Mouse (Mus musculus) gastrocnemius, adult 8-10 months (tissue): ENCODE data around the gene Zdhhc13. TPM values are rescaled to one million over a fixed set of nuclear protein-coding genes. Genes with fewer than 3 reads are reported as not detected.

Experiments
- DNase-seq, 2 experiments: peaks; one replicate each; pipeline ENCODE4 v3.0.0; 2022; ENCODE audit warnings: low spot score in 2 of 2
- total RNA-seq, 4 experiments: library from RNA; stranded (reverse); gene quantifications; 2 replicates each; pipeline ENCODE4 v1.2.4; 2022

Gene Zdhhc13
- total RNA-seq, 4 experiments from 2014 or later: 2.9 to 4.6 (median 3.6) TPM

DNA sequence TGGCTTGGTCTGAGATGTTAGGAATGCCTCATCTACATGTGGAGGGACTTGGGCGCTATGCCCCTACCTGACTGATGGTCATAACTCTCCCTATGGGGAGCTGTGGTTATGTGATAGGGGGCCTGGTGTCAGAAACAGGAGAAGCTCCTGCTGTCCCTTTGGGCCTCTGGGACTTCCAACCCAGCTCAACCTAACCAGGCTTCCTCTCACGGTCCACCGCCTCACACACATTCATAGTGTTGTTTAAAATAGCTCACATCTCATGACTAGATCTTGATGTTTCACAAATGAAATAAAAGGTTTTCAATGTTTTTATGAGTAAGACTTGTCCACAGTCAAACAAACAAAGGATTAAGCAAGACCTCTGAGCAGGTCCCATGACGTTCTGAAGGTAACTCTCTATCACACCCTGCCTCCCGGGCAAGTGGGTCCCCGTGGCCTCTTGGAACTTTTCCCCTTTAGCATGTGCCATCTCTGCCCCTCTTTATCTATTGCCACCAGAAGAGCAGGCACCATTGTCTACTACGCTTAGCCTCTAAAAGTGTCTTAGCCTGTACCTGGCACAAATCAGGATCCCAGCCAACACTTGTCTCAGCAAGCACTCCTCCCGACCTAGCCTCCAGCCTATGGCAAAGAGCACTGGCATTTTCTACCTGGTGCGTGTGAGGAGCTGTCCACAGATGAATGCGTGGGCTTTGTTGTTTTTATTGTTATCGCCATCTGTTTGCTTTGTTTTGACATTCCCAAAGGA lies 3.9 kb upstream of the Zdhhc13 start:
- no peak for DNase-seq

DNA sequence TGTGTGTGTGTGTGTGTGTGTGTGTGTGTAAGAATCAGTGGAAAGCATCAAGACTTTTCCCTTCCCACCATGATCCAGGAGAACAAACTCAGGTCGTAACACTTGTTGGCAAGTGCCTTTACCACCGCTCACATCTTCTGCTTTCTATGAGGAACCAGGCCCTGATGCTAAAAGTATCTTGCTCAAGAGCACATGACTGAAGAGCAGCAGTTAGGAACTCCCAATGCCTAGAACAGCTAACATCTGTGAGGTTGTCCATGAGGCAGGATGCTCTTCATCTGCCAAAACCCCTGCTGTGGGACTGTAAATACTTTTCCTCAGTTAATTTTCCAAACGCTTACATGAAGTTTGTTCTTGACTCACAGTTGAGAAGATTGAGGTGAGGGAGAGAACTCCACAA lies 455 bp upstream of the Zdhhc13 start:
- no peak for DNase-seq

DNA sequence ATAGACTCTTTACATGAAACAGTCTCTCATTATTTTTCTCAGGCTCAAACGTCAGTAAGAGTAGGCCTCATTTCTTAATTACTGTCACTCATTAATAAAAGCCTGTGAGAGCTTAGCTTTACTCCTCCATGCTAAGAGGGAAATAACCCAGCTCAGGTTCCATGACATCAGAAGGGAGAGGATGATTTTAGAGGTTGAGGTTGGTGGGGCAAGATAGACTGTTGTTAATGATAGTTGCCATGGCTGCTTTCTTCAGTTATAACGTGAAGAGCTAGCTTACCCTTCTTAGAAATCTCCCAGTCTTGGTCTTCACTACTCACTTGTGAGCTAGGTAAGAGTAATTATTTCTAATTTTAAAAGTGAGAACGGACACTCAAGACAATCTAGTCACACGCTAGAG lies 1.3 kb downstream of the Zdhhc13 start:
- DNase-seq: no peak

DNA sequence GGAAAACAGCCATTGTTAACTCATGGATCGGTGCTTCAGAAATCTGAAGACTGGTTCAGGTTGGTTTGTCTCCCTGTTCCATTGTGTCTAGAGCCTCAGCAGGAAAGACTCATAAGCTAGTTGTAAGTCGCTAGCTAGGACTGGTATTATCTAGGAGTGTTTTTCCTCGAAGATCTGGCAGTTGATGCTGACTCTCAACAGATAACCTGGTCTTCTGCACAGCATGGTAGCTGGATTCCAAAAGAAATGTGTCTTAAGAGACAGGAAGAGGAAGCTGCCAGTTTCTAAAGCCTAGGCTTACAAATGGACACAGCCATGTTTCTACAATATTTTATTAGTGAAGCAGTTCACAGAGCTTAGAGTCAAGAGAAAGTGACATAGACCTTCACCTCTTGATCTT lies 2.6 kb downstream of the Zdhhc13 start:
- no peak for DNase-seq

DNA sequence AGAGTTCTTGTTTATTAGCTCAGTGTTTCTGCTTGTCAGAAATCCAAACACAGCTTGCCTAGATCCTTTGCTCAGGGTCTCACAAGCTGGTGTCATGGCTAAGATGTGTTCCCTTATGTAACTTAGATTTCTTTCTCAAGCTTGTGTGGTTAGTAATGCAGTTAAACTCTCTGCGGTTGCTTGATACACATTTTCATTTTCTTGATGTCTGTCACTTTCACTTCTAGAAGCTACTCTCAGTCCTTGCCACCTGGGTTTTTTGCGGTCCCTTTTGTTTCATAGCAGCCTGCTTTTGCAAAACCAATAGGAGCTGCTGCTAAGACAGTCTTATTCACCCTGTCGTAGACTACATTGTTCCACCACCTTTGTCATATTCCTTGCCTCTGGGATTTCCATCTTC lies 6.3 kb downstream of the Zdhhc13 start:
- no peak for DNase-seq

DNA sequence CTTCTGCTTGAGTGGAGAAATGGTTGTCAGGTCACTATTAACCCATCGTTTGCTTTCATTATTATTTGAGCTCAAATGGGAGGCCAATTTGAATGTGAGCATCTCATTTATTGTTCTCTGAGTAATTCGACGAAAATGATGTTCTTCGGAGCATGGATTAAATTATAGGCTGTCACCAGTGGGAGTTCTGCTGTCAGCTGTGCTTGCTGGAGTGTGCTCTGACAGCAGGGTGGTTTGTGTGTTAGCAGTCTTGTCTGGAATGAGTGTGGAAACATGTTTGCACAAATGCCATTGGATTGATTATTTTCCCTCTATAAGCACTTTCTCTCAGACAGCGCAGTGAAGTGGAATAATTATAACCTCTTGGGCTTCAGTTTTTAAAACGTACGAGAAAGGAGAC lies 14.6 kb downstream of the Zdhhc13 start:
- no peak for DNase-seq

DNA sequence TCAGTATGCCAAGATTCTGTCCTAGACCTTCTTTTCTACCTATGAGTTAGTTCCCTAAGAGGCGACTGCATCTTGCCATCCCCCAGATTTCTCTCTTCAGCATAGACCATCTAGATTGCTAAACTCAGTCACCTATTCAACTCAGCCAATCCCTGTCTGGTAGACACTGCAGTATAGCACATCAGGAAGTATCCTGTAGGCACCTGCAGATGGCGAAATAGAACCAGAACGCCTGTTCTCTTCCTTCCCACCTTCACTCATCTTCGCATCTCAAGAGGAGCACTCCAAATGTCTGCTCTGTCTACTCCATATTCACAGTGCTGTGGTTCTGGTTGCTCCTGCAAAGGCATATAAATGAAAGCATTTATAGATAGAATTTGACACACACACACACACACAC lies 17.8 kb downstream of the Zdhhc13 start:
- DNase-seq: no peak

DNA sequence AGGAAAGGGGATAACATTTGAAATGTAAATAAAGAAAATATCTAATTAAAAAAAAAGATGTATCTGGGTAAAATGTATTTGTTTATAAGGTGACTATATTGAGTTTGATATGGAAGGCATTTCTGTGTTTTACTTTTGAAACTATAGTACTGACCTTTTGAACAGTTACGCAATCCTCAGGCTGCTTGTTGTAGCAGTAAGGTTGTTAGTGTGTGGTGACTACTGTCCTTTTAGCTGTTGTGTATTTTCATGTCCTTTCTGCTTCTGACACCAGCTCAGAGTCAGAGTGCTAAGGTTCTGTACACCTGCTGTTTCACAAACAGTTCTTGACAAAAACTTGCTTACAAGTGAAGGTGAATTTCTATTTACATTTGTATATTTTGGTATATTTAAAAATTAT lies 21.8 kb downstream of the Zdhhc13 start:
- DNase-seq: no peak

DNA sequence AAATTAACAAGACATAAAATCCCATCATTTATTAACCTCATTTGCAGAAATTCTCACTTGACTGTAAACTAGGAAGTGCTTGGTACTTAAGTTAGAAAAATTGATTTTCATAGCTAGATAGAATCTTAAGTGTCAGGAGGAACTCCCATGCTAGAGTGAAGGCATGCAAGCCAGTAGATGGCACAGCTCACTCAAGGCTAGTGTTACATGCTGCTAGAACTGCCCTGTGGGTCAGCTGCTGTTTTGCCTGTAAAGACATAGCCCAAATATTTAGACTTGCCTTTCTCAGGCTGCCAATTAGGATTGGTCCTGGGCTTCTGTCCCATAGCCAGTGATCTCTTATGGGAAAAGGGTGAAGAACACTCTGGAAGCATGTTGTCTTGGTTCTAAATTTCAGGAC lies 23.6 kb downstream of the Zdhhc13 start:
- no peak for DNase-seq

DNA sequence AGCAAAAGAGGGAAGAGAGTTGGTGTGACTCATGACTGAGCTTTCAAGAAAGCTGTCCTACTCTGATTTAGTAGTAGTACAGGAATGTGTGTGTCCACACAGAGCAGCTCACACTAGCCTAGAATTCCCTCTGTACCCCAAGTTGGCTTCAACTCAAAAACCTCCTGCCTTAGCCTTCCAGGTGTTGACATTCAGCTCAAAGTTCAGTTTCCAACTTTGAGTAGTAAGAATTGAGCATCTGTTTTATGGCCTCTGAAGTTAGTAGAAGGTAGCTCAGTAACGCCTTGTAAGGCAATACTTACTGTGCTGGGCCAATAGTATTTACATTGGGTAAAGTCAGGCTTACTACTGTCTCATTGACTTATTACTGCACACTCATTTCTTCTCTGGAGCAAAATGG lies 24.8 kb downstream of the Zdhhc13 start:
- DNase-seq: no peak

DNA sequence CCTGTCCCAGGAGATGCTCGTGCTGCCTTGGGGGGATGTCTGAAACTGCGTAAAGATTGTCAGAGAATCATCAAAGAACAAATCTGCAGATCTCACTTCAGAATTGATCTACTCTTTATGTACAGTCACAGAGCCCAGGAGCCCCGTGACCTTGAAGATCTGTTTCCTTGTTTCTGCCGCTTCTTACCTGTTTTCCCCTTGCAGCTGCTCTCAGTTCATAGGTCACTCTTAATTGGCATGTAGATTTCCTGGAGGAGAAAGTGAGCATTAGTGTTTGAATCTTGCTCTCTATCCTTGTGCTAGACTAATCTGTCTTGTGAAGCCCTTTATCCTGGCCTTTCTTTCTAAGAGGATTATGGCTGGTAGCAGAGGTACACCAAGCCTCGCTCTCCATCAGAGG lies 32.9 kb downstream of the Zdhhc13 start:
- DNase-seq: no peak

DNA sequence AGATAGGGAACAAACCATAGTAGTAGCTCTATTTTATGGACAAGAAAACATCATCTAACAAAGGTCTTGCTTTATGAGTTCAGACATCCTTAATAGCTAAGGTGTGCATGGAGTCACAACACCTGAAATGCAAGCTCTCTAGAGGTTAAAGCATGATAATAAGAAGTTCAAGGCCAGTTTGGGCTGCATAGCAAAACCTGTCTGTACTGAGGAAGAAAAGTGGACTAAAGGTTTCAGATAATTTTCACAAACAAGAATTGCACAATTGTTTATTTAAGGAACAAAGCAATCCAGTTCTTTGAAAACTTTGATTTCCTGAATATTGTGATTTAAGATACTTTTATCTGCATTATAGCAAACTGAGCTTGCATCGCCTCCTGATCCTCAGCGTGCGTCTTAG lies 34.8 kb downstream of the Zdhhc13 start:
- DNase-seq: no peak

DNA sequence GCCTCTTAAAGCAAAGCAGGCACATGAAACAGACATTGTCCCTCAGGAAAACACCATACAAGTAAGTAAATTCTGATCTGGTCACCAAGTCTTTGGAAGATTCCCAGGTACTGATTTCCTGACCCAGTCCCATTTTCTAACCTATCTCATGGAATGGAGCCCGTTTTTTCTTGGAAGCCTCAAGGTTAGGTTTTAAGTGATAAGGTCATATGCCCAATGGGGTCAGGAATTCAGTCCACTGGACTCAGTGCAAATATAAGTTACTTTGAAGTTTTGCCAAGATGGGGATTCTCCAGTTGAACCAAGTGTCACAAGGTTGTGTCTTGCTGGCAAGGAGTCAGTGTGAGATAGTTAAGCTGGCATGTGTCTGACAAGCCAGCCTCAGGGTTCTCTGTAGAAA lies 35.9 kb downstream of the Zdhhc13 start:
- no peak for DNase-seq

DNA sequence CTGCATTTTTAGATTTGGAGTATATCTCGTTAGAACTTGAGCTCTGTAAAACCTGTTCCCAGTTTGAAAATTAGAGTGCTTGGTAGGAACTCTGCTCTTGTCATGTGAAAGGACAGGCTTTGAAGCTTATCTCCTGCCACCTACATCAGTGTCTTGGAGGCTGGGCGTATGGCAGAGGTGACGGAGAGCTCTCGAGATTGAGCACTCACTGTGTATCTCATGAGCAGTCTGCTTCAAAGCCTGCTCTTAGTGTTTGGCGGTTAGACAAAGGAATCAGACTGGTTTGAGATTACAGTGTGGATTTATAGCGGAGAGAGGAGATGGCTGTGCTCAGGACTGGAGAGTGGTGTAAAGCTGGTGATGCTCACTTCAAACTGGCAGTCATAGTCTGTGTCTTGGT lies 36.4 kb downstream of the Zdhhc13 start:
- no peak for DNase-seq

DNA sequence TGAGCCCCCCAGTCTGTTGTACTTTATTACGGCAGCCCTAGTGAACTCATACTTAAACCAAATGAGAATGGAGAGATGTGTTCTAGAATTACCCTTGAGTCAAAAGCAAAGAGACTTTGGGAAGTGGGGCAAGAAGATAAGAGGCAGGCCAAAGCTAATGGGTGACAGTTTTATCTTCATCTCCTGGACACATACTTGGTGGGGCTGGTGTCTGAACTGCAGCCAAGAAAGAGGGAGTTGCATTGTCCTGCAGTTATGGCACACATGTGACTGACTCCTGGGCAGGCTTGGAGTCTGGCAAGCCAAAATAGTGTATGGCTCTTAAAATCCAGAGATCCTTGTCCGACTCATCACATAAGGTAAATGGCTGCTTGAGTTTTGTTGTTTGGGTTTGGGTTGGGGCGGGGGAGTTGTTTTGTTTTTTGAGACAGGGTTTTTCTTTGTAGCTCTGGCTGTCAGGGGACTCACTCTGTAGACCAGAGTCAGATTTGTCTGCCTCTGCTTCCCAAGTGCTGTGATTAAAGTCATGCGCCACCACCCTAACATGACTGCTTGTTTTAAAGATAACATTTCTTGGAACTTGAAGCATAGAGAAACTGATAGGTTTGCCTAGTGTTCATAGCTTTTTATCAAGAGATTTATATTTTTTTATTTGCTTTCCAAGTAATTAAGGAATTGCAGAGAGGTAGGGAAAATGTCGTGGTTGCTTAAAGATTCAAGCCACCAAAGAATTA lies 40.5 kb downstream of the Zdhhc13 start:
- no peak for DNase-seq

DNA sequence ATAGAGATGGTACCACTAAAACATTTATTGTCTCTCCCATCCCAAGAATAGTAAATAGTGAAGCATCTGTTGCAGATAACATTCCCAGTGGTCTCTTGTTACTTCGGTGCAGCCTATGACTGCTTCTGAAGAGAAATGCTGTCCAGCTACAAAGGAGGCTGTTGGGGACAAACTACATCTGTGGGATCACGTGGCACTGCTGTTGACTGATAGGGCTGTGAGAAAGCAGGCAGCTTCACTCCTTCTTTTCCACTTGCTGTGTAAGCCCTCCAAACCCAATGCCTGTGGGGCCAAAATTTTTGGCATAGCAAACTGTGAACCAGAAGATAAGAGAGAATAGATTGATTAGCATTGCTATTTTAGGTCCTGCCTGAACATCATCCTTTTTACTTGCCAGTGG lies 41.6 kb downstream of the Zdhhc13 start:
- DNase-seq: no peak

DNA sequence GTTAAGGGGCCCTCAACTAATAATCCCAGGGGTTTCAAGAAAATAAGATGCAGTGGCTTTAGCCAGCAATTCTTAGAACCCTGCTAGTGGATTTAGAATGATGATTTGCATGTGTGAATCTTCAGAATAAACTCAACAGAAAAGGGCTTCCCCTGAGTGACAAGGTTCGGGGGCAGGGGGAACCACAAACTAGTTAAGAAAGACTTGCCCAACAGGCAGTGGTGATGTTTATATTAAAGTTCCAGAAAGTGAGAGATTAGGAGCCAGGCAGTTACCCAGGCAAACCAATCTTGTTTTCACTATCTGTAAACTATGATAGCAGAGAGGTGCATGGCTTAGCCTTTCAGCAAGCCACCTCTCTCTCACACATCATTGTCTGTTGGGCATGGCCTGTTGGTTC lies 43.9 kb downstream of the Zdhhc13 start:
- DNase-seq: no peak

DNA sequence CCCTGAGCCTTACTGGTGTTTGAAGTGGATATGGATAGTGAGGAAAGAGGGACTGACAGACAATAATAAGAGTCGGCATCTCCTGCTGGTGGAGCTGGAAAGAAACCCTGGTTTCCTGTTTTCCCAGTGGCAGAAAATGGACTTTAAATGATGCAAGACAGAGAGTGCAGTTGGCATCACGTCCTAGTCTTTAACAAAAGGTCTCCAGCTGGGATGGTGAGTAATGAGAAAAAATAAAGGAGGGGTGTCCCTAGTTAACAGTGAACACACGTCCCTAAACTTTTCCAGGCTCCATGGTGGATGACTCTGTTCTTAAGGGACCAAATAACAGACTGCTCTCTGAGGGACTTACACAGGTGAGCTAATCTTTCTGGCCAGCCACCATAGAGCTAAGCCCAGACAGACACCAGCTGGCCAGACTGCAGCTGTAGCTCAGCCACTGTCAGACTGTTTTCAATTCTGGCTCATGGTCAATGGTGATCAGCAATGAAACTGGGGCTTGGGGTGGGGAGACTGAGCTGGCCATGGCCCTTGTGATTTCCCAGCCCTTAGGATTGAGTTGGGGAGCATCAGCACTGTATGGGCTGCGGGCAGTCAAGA lies 45.7 kb downstream of the Zdhhc13 start:
- DNase-seq: no peak

DNA sequence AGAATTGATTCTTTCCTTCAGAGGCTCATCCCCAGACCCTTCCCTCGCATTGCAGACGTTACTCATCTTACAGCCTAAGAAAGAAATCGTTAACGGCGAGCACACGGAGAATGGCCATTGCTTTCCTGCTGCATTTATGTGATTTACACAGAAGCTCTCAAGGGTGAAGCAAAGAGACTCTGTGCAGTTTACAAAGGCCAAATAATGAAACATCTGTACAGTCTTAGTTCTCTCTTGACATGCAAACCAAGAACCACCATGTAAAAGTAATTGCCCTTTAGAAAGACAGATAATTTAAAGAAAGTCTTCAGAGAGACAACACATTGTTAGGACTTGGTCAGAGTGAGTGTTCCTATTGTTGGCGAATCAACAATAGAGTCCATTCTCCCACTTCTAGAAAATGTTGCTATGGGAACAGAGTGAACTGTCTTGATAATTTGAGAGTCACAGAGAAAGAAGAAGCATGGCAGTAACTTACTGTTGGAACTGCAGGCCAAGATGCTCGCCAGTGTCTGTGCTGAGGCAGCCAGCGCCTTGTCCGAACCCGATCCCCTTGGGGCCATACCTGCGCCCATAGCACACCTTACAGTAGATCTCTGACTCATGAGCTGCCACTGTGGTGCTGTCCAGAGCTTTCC lies 46.3 kb downstream of the Zdhhc13 start:
- DNase-seq: no peak

DNA sequence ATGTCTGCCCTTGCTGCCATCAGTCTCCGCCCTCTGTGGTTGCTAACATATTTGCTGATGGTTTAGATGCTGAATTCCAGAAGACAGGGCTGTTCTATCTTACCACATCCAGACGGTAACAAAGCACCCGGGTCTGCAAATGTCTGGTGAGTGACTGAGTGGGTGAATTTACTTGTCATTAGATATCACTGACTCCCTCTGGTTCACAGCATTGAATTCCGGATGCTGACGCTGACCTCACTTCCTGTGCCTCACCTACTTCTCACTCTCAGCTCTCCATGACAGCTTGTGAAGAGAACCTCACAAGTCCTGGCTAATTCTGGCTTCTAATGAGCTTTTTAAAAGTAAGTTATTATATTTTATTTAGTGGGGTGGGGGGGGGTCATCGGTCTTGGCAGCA lies 48.1 kb downstream of the Zdhhc13 start:
- DNase-seq: no peak

DNA sequence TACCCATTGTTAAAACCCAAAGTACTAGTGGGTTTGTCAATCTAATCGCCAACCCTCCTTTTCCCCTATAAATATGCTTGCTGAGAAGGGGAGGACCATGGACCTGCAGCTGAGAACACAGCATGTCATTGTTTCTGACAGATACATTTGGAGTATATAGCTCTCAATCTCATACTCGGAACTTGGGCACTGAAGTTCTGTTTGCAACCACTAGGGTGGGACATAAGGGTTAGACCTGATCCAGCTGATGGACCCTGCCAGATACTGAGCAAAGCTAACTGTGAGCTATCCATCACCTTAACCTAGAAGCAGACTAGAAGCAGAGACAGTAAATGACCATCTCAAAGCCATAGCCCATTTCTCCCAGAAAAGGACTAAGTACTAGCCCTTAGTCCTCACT lies 49.6 kb downstream of the Zdhhc13 start:
- DNase-seq: no peak

DNA sequence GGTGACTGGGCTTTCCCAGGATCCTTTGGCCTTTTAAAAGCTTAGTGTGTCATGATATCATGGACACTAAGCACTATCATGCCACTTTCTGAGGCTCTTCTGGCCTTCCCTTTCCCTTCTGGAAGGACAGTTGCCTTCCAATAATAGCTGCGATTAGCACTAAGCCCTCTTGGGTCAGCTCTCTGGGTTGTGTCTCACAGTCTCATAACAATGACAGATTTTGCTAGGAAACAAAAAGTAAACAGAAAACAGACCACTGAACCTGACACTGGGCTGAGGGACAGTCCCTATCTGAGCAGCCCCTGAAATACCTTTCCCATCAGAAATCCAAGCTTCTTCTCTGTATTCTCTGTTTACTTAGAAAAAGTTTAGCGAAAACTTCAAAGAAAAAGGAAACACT lies 51.7 kb downstream of the Zdhhc13 start:
- no peak for DNase-seq
